Mouse (Mus musculus): ENCODE measurements around the gene Rimbp2.

The Rimbp2 gene

GRCm38 (mm10) chr5:128932776-128933175 lies 20.5 kb downstream of the Rimbp2 start:
- DNase-seq (ENCODE audit: low spot score): no peak

DNA sequence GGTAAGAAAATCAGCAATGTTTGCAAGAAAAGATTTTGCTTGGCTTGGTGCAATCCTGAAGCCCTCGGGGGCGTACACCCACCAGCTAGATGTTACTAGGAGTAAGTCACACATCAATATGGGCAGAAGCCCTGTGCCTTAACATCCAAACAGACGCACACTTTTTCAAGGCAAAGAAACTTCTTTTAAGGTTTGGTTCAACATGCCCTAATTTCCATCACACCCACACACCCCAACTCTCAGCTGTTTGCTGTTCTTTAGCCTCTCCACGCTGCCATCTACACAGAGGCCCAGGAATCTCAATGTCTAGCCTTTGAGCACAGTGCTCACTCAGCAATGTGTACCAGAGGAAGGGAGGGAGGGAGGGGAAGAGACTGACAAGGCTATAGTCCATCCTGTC lies 28.2 kb downstream of the Rimbp2 start:
- DNase-seq (ENCODE audit: low spot score): peak; percentile 23

DNA sequence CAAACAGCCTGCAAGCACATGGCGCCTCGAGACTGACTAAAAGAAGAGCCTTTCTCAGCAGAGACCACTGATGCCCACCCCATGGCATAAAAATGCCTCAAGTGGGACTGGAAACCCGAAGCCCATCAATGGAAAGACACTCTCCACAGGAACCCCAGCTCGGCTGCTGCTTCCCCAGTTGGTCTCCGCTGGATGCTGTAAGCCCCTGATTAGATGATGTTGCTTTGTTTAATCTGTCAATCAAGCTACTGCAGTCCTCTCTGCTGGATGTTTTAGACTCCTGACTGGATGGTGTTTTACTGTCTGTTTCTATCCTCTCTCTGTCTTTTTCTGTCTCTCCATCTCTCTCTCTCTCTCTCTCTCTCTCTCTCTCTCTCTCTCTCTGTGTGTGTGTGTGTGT lies 33.2 kb downstream of the Rimbp2 start:
- no peak for DNase-seq (ENCODE audit: low spot score)

- DNase-seq (ENCODE audit: low spot score): no peak
These were observed 35.9 kb downstream of the Rimbp2 start for GRCm38 (mm10) chr5:128917116-128917959.

GRCm38 (mm10) chr5:128913820-128914219 lies 39.5 kb downstream of the Rimbp2 start:
- no peak for DNase-seq (ENCODE audit: low spot score)

- no peak for DNase-seq (ENCODE audit: low spot score)
These were observed 40.9 kb downstream of the Rimbp2 start for GRCm38 (mm10) chr5:128912374-128912773.

DNA sequence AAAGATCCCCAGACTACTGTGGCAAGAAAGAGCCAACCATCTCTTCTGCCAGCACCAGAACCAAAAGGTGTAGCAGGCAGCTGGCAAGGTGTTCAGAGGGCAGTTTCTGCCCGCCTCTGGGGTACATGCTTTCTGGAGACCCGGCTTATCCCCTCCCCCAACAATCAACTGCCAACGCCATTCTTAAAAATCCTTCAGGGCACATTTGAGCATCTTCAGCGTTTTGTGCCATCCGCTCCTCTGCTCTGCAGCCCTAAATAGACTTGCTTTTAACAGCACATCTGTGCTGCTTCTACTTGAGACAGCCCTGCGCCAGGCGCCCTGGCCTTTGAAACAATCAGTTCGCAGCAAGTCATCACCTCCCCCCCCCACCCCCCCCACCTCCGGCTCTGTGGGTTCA lies 41.7 kb downstream of the Rimbp2 start:
- DNase-seq (ENCODE audit: low spot score): no peak

DNA sequence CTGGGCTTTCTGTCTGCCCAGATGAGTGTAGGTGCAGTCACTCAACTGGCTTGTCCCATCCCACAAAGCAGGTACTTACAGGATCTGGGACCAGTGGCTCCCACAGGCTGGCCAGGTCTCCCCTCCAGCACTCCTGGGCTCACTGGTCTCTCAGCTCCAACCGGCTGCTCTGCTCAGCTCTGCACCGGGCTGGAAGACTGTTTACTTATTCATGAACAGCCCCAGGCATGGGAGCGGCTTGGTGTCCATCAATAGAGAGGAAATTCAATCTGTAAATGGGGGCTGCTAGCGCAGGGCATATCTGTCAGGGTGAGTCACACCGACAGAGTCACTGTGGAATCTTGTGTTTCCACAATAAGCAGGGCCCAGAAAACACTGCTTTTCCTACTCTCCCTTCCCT lies 49.2 kb downstream of the Rimbp2 start:
- DNase-seq (ENCODE audit: low spot score): no peak

DNA sequence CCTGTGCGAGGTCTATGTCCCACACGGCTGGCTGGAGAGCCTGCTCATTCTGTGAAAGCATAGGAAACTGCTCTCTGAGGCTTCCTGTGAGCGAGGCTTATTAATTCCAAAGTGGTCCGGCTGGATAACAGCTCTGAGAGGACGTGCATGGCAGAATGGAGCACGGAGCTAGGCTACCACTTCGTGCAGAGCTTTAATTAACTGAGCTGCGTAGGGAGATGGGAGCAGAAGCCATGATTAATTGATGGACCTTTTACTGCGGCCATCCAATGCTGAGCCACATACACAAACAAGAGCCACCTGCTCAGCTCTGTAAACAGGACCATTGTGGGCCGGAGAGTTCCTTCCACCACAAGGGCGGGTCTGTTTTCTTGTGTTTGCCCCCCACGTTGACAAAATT lies 50.2 kb downstream of the Rimbp2 start:
- DNase-seq (ENCODE audit: low spot score): no peak

GRCm38 (mm10) chr5:128899971-128900370 lies 53.3 kb downstream of the Rimbp2 start:
- DNase-seq (ENCODE audit: low spot score): no peak

DNA sequence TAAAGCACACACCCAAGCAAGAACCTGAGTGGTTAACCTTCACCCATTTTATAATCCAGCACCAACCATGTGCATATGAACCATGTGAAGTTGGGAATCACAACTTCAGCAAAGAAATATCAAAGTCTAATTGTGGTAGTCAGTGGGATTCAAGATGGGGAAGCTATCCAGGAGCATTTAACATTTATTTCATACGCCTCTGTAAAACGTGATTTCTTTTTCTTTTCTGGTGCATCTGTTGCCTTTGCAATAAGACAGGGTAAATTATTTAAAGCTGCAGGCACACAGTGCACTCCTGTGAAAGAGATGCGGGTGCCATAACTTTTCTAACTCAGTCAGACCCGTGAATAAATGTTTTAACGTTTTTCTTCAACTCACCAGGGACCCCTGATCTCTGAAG lies 58.4 kb downstream of the Rimbp2 start:
- DNase-seq (ENCODE audit: low spot score): no peak

DNA sequence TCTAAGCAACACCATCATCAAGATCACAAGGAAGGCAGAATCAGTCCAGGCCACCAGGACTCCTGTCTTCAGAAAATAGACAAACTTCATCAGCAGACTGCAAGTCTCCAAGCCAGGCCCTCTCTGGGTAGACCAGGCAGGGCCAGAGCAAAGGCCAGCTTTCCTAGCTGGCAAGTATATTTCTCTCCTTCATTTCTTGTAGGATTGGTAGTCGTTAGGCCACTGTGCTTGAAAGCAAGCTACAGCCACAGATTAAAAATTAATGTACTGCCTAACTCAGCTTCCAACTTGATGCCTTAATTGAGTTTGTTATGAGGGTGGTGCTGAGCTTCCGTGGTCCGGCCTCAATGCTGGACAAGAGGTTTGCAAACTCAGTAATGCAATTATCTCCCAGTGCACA lies 65.7 kb downstream of the Rimbp2 start:
- no peak for DNase-seq (ENCODE audit: low spot score)

- DNase-seq (ENCODE audit: low spot score): no peak
These were observed 69.0 kb downstream of the Rimbp2 start for GRCm38 (mm10) chr5:128884320-128884719.

DNA sequence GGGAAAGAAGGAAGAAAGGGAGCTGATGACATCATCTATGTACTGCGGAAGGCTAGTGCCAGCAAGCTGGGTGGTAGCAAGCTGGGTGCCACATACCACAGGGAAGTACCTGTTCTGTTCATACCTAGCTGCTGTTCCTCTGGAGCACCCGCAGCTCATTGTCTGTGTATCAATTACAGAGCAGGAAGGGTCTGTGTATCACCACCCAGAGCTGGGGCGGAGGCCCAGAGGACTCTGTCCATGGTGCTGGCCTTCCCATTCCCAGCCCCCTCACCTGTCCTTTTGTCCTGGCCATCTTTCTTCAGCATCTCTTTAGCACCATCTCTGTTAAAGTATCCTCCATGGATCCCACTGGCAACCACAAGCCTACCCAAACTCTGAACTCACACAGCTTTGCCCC lies 74.2 kb downstream of the Rimbp2 start:
- no peak for DNase-seq (ENCODE audit: low spot score)

- DNase-seq (ENCODE audit: low spot score): no peak
These were observed 75.8 kb downstream of the Rimbp2 start for GRCm38 (mm10) chr5:128877425-128878035.

DNA sequence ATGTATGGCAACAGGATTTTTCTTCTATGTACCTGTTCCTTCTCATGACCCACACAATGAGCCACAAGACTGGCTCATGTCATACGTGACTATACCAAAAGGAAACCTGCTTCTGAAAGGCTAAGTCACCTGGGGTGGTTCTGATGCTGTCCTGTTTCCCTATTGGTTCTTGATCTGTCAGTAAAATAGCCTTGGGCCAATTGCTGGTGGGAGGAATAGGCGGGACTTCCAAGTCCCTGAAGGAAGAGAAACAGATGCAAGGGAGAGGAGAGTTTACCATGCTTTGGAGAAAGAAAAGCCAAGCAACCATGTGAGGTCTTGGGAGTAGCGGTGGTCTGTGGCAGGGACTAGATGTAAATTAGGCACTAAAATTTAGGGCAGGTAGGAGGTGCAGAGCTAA lies 81.6 kb downstream of the Rimbp2 start:
- no peak for DNase-seq (ENCODE audit: low spot score)

GRCm38 (mm10) chr5:128866811-128867210 lies 86.5 kb downstream of the Rimbp2 start:
- no peak for DNase-seq (ENCODE audit: low spot score)

DNA sequence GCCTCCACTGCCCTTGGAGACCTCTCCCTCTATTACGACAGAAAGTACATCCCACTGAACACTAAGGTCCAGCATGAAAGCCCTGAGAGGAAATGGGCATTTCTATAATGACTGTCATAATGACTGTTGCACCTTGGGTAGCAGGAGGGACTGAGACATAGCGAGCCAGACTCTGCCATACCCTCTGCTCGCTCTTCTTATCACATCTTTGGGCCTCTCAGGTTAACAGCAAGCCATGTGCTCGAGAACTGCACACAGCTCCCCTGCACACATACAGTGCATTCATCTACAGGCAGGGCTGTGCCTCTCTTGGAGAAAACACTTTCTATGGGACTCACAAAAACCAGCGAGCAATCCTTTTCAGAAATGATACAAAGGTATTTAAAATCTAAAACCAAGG lies 87.0 kb downstream of the Rimbp2 start:
- DNase-seq (ENCODE audit: low spot score): no peak

DNA sequence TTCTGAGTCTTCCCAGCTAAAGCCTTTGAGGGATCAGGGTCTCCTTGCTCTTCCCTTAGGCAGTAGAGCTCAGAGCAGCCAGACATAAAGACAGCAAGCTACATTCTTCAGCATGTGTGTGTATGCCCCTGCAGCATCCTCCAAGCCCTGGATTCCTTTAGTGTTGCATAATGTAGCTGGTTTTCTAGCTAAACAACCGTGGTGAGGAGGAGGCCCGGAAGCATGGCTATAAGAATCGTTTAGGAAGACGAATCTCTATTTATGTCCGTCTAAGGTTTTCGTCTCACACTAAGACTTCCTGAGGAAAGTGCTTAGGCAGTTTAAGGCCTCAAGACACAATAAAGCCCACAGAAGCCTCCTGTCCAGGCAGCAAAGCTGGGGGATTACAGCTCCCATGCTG lies 89.8 kb downstream of the Rimbp2 start:
- DNase-seq (ENCODE audit: low spot score): peak; percentile 21

- no peak for DNase-seq (ENCODE audit: low spot score)
These were observed 92.4 kb downstream of the Rimbp2 start for GRCm38 (mm10) chr5:128860907-128861306.

DNA sequence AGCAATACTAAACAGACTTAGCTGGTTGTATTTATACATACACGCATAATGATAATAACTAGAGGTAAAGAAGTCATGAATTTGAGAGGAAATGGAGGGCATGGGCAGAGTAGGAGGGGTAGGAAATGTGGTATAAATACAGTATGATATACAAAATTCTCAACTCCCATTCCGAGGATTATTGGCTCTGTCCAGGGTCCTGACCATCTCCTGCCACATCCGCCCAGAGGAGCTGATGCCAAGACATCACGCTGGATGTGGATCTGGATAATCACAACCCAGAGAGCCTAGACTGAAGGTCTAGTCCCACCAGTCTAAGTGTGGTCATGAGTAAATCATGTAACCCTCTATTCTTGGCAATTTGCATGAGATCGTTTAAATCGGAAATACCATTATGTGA lies 100.5 kb downstream of the Rimbp2 start:
- no peak for DNase-seq (ENCODE audit: low spot score)

DNA sequence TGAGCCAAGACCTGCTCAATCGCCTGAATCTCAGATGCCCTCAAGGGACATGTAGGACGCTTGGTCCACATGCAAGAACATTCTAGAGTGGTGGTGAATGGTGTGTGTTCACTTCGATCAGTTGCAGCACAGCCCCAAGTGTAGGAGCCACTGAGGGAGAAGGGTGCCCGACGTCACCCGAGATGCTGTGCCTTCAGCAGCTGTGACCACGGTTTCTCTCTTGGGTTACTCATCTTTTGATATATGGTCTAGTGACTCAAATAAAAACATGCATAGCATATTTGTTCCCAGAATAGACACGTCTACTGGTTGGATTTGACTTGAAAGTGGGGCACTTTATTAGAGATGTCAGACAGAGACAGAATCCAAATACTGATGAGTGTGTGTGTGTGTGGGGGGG lies 105.5 kb downstream of the Rimbp2 start:
- peak; percentile 31 for DNase-seq (ENCODE audit: low spot score)

GRCm38 (mm10) chr5:128846433-128847040 lies 106.7 kb downstream of the Rimbp2 start:
- DNase-seq (ENCODE audit: low spot score): peak; percentile 57

All from left cerebral cortex, adult 11 months (tissue).